Mouse (Mus musculus): ENCODE results near the gene Il6ra. TPM values are rescaled to one million over a fixed set of nuclear protein-coding genes. Genes with fewer than 3 reads are reported as not detected.

Il6ra gene
- polyA plus RNA-seq, 1 experiment from 2014 or later: 0.37 TPM

DNA sequence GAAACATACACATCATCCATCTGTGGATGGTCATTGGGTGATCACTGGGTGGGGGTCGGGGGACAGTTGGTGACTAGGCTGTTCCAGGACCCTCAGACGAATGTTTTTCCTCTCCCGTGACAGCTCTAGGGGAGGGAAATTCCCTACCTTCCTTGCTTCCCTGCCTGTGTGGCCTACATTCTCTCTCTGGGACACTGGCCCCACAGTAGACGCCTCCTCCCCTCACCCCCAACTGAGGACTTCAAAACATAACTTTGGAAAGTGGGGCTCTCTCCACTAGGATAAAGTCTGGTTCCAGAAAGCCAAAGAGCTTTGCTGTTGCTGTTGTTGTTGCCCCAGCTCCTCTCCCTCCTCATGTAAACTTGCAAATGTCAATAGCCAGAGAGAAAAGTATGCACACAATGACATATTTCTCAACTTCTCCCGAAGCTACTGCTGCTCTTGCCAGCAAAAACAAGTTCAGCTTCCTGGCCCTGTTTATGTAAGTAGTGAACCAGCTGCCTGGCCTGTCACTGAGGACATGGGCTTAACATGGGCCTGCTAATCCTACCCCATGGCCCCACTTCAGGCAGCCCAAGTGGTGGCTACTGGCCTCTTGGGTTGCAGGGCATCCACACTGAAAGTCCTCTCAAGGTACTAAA, 14.0 kb downstream of the Il6ra start:
- Histone ChIP-seq H3K27ac (ENCODE audit: low read depth, low read length) (no peak overlapping the region), H3K4me3 (ENCODE audit: low read depth, low read length) (no peak overlapping the region), H3K27me3 (replicated peaks; ENCODE audit: control insufficient read depth, insufficient read depth, low read length) (no peaks in the 10 kb centered on the region), H3K9ac (ENCODE audit: low read length) (no peak overlapping the region), H3K4me2 (ENCODE audit: low read length) (no peak overlapping the region), H3K9me3 (replicated peaks; ENCODE audit: control insufficient read depth, low read length) (no peaks in the 10 kb centered on the region), H3K4me1 (ENCODE audit: control insufficient read depth, insufficient read depth, low read length) (no peaks in the 10 kb centered on the region), H3K36me3 (ENCODE audit: control insufficient read depth, insufficient read depth, low read length) (no peaks in the 10 kb centered on the region)
- no peak for DNase-seq (ENCODE audit: low spot score)
- ATAC-seq: no peak
- WGBS: 77% methylated on average over 5 of the region's 5 CpGs

DNA sequence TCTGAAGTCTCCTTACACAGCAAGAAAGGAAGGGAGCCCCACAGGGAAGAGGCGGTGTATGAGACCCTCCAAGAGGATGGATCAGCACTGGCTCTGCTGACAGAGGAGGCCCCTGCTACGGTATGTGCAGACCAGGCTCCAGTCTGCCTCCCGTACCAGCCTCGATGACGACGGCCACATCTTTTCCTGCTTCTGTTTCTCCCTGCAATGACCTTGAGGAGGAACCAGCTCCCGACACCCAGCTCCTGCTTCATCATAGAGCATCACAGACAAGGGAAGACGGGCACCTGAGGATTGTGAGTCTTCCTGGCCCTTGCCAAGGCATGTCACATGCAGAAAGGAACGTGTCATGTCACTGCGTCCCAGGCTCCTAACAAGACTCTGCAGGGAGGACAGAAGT, 15.0 kb downstream of the Il6ra start:
- H3K27me3 ChIP-seq (replicated peaks; ENCODE audit: control insufficient read depth, insufficient read depth, low read length): no peaks in the 10 kb centered on the region
- no peaks in the 10 kb centered on the region for H3K36me3 ChIP-seq (ENCODE audit: control insufficient read depth, insufficient read depth, low read length)
- H3K4me1 ChIP-seq (ENCODE audit: control insufficient read depth, insufficient read depth, low read length): no peaks in the 10 kb centered on the region
- 80% methylated on average over 10 of the region's 10 CpGs for whole genome bisulfite sequencing
- H3K9me3 ChIP-seq (replicated peaks; ENCODE audit: control insufficient read depth, low read length): no peaks in the 10 kb centered on the region
- ATAC-seq: no peak
- H3K4me2 ChIP-seq (ENCODE audit: low read length): no peak overlapping the region
- H3K27ac ChIP-seq (ENCODE audit: low read depth, low read length): no peak overlapping the region
- H3K4me3 ChIP-seq (ENCODE audit: low read depth, low read length): no peak overlapping the region
- DNase-seq (ENCODE audit: low spot score): no peak
- no peak overlapping the region for H3K9ac ChIP-seq (ENCODE audit: low read length)

DNA sequence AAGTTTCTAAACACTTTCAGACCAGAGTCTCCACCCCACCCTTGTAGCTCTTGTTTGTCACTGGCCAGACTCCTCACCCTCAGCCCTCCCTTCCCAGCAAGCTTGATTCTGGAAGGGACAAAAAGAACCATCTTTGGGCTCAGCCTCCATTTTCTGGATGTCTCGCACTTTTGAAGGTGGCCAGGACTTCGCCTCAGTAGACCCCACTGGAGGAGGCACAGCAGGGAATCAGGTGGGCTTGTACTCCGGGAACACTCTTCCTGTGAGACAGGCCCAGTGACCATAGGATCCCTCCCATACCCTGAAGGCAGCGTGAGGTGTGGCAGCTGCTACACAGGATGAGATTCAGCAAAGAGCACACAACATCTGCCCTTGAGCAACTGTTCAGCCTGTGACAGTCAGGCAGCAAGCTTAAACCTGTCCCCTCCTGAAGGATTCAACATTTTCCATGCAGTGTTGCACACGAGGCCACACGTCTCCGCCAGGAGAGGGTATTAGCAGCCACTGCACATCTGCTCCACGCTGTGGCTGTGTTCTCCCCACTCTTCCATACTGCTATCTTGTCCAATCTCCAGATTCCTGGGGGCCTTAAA, 15.7 kb downstream of the Il6ra start:
- no peak for ATAC-seq
- Histone ChIP-seq H3K27me3 (replicated peaks; ENCODE audit: control insufficient read depth, insufficient read depth, low read length) (no peaks in the 10 kb centered on the region), H3K4me2 (ENCODE audit: low read length) (no peak overlapping the region), H3K4me1 (ENCODE audit: control insufficient read depth, insufficient read depth, low read length) (no peaks in the 10 kb centered on the region), H3K9me3 (replicated peaks; ENCODE audit: control insufficient read depth, low read length) (no peaks in the 10 kb centered on the region), H3K9ac (ENCODE audit: low read length) (no peak overlapping the region), H3K4me3 (ENCODE audit: low read depth, low read length) (no peak overlapping the region), H3K27ac (ENCODE audit: low read depth, low read length) (no peak overlapping the region), H3K36me3 (ENCODE audit: control insufficient read depth, insufficient read depth, low read length) (no peaks in the 10 kb centered on the region)
- 68% methylated on average over 8 of the region's 8 CpGs for whole genome bisulfite sequencing
- DNase-seq (ENCODE audit: low spot score): no peak

DNA sequence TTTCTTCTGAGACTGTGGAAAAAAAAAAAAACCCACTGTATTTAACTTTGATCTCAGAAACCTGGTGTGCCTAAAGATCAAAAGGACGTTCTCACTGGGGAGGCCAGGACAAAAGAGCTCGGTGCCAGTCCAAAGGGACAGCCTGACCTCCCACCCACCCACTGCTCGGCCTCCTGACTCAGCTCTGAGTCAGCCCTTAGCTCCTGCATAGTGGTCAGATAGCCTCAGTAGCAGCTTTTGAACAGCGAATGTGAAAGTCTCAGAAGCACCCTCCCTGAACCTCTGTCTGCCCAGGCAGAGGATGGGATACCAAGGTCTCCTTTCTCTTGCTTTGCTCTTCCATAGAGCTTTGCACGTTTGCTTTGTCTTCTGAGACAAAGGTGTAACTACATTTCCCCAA, 16.4 kb downstream of the Il6ra start:
- no peaks in the 10 kb centered on the region for H3K4me1 ChIP-seq (ENCODE audit: control insufficient read depth, insufficient read depth, low read length)

DNA sequence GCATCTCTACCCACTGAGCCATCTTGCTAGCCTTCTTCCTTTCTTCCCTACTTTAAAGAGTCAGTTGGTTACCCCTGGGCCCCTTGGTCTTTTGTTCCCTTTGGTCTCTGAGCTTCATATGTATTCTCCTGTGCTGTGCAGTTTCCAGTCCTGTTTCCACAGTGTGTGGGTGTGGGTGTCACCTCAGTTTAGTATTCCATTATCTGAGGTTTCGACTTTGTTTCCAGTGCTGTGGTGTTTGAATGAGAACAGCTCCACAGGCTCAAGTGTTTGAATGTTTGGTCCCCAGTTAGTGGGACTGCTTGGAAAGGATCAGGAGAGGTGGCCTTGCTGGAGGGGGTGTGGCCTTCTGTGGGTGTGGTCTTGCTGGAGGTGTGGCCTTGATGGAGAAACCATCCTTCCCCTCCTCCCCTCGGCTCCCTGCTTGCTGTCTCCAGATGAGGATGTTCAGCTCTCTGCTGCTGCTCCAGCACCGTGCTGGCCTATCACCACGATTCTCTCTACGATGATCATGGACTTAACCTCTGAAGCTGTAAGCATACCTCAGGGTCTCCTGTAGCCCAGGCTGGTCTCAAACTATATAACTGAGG, 20.4 kb downstream of the Il6ra start:
- DNase-seq (ENCODE audit: low spot score): no peak
- ATAC-seq: no peak
- WGBS: 80% methylated on average over 5 of the region's 5 CpGs

More for the DNA sequence above, 16.4 kb downstream of the Il6ra start:
- no peak overlapping the region for H3K4me3 ChIP-seq (ENCODE audit: low read depth, low read length)
- H3K9ac ChIP-seq (ENCODE audit: low read length): no peak overlapping the region
- H3K27me3 ChIP-seq (replicated peaks; ENCODE audit: control insufficient read depth, insufficient read depth, low read length): no peaks in the 10 kb centered on the region
- ATAC-seq (no peak), DNase-seq (ENCODE audit: low spot score) (no peak)
- H3K9me3 ChIP-seq (replicated peaks; ENCODE audit: control insufficient read depth, low read length): no peaks in the 10 kb centered on the region
- 13% methylated on average over 5 of the region's 5 CpGs for WGBS
- no peak overlapping the region for H3K4me2 ChIP-seq (ENCODE audit: low read length)
- H3K27ac ChIP-seq (ENCODE audit: low read depth, low read length): no peak overlapping the region
- H3K36me3 ChIP-seq (ENCODE audit: control insufficient read depth, insufficient read depth, low read length): no peaks in the 10 kb centered on the region

DNA sequence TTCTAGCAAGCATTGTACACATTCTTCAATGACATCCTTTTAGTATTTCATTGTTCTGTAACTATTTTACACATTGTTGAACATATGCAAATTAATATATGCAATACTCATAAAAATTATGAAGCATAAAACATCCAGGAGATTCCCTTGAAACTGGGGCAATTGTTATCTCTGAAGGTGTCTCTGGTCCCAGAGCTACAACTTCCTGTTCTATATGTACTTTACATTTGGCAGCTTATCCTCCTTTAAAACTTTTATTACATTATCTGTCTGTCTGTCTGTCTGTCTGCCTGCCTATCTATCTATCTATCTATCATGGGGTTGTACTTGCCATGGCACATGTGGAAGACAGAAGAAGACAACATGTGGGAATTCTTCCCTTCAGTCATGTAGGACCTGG, 21.3 kb downstream of the Il6ra start:
- no peak overlapping the region for H3K4me2 ChIP-seq (ENCODE audit: low read length)
- ATAC-seq (no peak), DNase-seq (ENCODE audit: low spot score) (no peak)
- H3K4me1 ChIP-seq (ENCODE audit: control insufficient read depth, insufficient read depth, low read length): no peaks in the 10 kb centered on the region
- H3K4me3 ChIP-seq (ENCODE audit: low read depth, low read length): no peak overlapping the region
- H3K36me3 ChIP-seq (ENCODE audit: control insufficient read depth, insufficient read depth, low read length): no peaks in the 10 kb centered on the region
- H3K9me3 ChIP-seq (replicated peaks; ENCODE audit: control insufficient read depth, low read length): no peaks in the 10 kb centered on the region
- H3K27me3 ChIP-seq (replicated peaks; ENCODE audit: control insufficient read depth, insufficient read depth, low read length): no peaks in the 10 kb centered on the region
- no peak overlapping the region for H3K9ac ChIP-seq (ENCODE audit: low read length)
- no peak overlapping the region for H3K27ac ChIP-seq (ENCODE audit: low read depth, low read length)

More for the DNA sequence above, 20.4 kb downstream of the Il6ra start:
- Histone ChIP-seq H3K27me3 (replicated peaks; ENCODE audit: control insufficient read depth, insufficient read depth, low read length) (no peaks in the 10 kb centered on the region), H3K4me1 (ENCODE audit: control insufficient read depth, insufficient read depth, low read length) (no peaks in the 10 kb centered on the region), H3K9ac (ENCODE audit: low read length) (no peak overlapping the region), H3K9me3 (replicated peaks; ENCODE audit: control insufficient read depth, low read length) (no peaks in the 10 kb centered on the region), H3K36me3 (ENCODE audit: control insufficient read depth, insufficient read depth, low read length) (no peaks in the 10 kb centered on the region), H3K4me2 (ENCODE audit: low read length) (no peak overlapping the region), H3K4me3 (ENCODE audit: low read depth, low read length) (no peak overlapping the region), H3K27ac (ENCODE audit: low read depth, low read length) (no peak overlapping the region)

DNA sequence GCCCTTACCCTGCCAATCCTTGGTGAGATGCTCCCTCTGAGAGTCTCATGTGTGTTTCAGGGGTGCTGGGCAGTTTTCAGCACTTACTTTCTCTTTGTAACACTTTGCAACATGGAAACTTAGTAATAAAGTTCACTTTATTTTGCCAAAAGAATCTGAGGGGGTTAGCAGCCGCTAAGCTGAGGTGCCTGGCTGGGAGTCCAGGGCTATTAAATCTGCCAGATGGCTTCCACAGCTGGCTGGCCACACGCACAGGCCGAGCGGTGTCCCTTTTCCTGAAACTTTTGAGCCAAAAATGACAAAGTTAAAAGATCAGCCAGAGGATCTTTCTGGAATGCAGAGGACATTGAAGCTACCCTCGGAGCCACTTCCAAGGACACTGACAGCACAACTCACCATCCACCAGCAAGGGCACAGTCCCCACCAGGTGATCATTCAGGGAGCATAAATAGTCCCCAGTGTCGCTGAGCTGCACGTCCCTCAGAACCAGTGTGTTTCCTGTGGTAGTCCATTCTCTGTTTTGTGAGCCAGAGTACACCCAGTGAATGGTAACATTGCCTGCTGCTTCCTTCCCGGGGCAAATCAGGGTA, 23.1 kb downstream of the Il6ra start:
- H3K9me3 ChIP-seq (replicated peaks; ENCODE audit: control insufficient read depth, low read length): no peaks in the 10 kb centered on the region
- ATAC-seq (no peak), DNase-seq (ENCODE audit: low spot score) (no peak)
- H3K36me3 ChIP-seq (ENCODE audit: control insufficient read depth, insufficient read depth, low read length): no peaks in the 10 kb centered on the region
- no peaks in the 10 kb centered on the region for H3K4me1 ChIP-seq (ENCODE audit: control insufficient read depth, insufficient read depth, low read length)
- no peak overlapping the region for H3K4me3 ChIP-seq (ENCODE audit: low read depth, low read length)
- no peak overlapping the region for H3K9ac ChIP-seq (ENCODE audit: low read length)
- WGBS: 77% methylated on average over 8 of the region's 8 CpGs
- no peaks in the 10 kb centered on the region for H3K27me3 ChIP-seq (replicated peaks; ENCODE audit: control insufficient read depth, insufficient read depth, low read length)
- no peak overlapping the region for H3K27ac ChIP-seq (ENCODE audit: low read depth, low read length)
- H3K4me2 ChIP-seq (ENCODE audit: low read length): no peak overlapping the region

DNA sequence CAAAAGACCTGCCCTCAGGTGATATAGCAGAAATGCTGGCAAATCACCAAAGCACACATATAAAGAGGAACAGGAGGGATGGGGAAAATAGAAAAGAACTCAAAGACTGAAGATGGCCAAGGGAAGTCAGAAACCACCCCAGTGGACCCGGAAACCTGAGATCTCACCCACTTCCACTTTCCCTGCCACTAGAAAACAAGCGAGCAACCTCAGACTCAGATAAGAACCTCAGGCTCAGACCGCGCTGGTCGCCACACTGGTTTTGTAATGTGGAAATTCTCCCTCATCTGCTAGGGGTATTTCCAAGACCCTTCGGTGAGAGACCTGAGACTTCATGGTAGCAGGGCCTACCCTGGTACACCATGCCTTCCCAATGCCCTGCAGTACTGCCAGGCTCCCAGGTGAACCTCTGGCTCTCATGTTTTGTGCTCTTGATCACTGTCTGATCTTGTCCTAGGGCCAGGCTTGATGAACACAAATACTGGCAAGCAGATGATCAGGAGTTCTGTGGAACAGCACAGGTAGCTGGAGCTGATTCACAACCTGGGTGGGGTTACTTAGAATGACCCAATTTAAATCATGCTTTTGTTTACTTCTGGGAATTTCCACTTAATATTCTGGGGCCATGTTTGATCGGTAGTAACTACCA, 25.3 kb downstream of the Il6ra start:
- Histone ChIP-seq H3K9ac (ENCODE audit: low read length) (no peak overlapping the region), H3K4me1 (ENCODE audit: control insufficient read depth, insufficient read depth, low read length) (no peaks in the 10 kb centered on the region), H3K9me3 (replicated peaks; ENCODE audit: control insufficient read depth, low read length) (no peaks in the 10 kb centered on the region), H3K4me2 (ENCODE audit: low read length) (no peak overlapping the region), H3K4me3 (ENCODE audit: low read depth, low read length) (no peak overlapping the region), H3K27ac (ENCODE audit: low read depth, low read length) (no peak overlapping the region), H3K36me3 (ENCODE audit: control insufficient read depth, insufficient read depth, low read length) (no peaks in the 10 kb centered on the region), H3K27me3 (replicated peaks; ENCODE audit: control insufficient read depth, insufficient read depth, low read length) (no peaks in the 10 kb centered on the region)
- no peak for DNase-seq (ENCODE audit: low spot score)
- 94% methylated on average over 7 of the region's 7 CpGs for WGBS
- no peak for ATAC-seq

DNA sequence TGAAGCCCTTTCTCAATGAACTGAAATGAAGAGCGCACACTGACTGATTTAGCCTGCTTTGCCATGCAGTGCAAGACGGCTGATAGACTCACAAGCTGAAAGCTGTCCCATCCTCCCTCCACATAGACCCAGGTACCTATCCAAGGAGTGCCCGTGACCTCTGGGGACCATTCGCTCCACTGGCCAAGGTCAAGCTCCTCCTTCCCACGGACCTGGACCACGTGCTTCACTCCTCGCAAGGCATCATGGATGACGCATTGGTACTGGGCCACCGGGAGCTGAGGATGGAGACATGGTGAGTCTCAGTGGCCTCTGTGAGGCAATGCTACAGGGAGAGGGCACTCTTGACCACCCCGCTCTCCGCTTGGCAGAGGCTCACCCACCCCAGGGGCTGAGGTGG, 27.2 kb downstream of the Il6ra start:
- H3K36me3 ChIP-seq (ENCODE audit: control insufficient read depth, insufficient read depth, low read length): no peaks in the 10 kb centered on the region
- no peaks in the 10 kb centered on the region for H3K9me3 ChIP-seq (replicated peaks; ENCODE audit: control insufficient read depth, low read length)
- 93% methylated on average over 11 of the region's 11 CpGs for WGBS
- H3K4me1 ChIP-seq (ENCODE audit: control insufficient read depth, insufficient read depth, low read length): no peaks in the 10 kb centered on the region
- no peak overlapping the region for H3K27ac ChIP-seq (ENCODE audit: low read depth, low read length)
- H3K4me2 ChIP-seq (ENCODE audit: low read length): no peak overlapping the region
- H3K4me3 ChIP-seq (ENCODE audit: low read depth, low read length): no peak overlapping the region
- no peak overlapping the region for H3K9ac ChIP-seq (ENCODE audit: low read length)
- ATAC-seq (no peak), DNase-seq (ENCODE audit: low spot score) (no peak)
- no peaks in the 10 kb centered on the region for H3K27me3 ChIP-seq (replicated peaks; ENCODE audit: control insufficient read depth, insufficient read depth, low read length)

All from forebrain, embryonic 14.5 days (tissue).